Mouse (Mus musculus): ENCODE results near the gene Lhx3. TPM values are rescaled to one million over a fixed set of nuclear protein-coding genes. Genes with fewer than 3 reads are reported as not detected.

Lhx3 gene
- total RNA-seq, 2 experiments from 2014 or later: not detected

DNA sequence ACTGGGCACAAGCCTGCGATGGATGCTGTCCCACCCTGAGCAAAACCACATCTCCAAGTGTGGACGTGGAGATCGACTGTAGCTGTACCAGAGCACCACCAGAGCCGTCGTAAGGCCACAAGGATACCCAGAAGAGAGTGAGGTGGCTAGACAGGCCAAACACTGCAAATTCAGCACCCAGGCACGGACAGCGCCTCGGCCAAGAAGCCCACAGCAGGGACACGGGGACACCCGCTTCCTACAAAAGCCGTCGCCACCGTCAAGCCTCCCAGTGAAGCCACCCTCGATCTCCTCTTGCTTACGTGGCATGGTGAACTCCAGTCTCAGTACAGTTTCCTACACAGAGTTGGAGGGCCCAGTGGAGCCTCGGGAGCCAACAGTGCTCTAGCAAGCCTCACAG, 3.0 kb downstream of the Lhx3 start:
- peak; percentile 28; the same call in 1 of the 2 replicates for ATAC-seq (replicated peaks; ENCODE audit: poor library complexity, severe bottlenecking)

GRCm38 (mm10) chr2:26202849-26203475, 5.1 kb downstream of the Lhx3 start:
- ATAC-seq (replicated peaks; ENCODE audit: poor library complexity, severe bottlenecking): no peak

DNA sequence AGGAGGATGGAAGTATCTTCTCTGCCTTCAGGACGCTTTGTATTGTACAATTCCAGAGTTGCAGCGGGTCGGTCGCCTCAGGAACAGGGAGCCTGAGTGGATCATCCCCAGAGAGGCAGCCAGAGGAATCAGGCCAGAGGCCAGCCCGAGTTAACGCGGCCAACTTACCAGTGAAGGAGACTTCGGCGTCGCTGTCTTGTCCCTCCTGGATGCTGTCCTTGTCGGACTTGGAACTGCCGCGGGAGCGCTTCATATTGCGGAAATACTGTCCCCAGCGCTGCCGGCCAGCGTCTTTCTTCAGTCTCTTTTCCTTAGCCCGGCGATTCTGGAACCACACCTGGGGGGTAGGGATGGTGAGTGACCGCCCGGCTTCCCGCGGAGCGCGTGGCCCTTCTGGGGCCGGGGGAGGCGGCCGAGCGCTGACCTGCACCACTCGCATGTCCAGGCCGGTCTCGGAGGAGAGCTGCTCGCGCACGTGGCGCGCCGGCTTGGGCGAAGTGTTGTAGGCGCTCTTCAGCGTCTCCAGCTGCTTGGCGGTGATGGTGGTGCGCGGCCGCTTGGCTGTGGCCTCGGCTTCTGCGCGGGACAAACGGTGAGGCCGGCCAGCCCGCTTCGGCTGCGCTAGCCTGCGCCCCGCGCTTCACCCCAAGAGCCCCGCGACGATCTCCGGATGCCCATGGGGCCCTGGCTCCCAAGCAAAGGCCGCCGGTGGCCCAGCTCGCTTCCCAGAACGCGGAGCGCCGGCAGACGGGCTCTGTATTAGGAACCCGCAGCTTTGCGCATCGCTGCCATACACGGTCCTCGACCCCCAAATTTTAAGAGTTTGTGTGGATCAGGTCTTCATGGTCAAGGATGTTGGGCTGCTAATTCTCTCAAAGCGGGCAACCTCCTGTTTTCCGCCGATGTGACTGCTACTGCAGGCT, 5.9 kb downstream of the Lhx3 start:
- ATAC-seq (replicated peaks; ENCODE audit: poor library complexity, severe bottlenecking): no peak

DNA sequence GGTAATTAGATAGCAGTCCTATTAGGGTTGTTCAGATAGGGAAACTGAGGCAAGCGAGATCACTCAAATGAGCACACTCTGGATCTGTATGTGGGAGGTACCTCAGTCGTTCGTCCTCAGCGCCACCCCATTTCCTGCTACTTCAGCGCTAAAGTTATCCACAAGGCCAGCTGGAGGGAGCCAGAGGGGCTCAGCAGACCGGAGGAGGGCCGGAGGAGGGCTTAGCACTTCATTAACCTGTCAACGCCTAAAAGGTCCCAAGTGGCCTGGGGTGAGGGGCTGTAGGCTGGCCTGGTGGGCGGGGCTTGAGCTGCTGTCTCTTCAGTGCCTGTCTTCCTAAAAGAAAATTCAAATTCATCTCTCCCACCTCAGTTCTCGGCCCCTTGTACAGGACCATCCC, 9.6 kb downstream of the Lhx3 start:
- no peak for ATAC-seq (replicated peaks; ENCODE audit: poor library complexity, severe bottlenecking)

- ATAC-seq (replicated peaks; ENCODE audit: poor library complexity, severe bottlenecking): no peak; the same call in 1 of the 2 replicates
Observed at GRCm38 (mm10) chr2:26194552-26195339, 13.3 kb downstream of the Lhx3 start.

DNA sequence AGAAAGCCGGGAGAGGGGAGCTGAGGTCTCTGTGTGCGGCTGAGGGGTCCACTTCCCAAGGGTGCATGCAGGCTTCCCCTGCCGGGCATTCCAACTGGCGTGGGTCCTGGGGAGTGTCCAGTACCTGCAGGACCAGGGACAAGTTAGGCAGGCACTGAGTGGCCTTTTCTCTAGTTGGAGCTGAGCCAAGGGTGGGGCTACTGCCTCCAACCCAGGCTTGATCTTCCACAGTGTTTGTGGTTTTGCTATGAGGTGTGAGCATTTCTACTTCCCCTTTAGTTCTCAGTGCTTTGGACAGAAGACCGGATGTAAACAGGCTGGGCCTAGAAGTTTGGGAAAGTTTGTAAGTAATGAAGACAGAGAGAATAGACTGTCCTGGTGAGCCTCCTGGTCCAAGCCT, 19.6 kb downstream of the Lhx3 start:
- peak; percentile 93 for ATAC-seq (replicated peaks; ENCODE audit: poor library complexity, severe bottlenecking)

DNA sequence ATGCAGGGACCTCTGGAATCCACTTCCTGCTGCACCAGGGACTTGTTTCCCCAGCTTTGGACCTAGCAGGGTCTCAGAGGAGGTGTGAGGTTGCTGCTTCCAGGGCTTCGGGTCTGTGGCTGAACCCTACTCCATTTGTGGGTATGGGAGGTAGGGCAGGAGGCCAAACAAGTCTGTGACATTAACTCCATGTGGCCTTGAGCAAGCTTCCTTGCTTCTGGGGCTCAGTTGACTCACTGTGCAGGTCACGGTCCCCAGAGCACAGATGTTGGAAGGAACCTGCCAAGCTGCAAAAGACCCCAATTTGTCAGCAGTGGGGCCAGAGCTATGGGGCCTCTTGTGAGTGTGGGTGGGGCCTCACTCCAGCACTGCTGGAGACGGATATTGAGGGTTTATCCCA, 23.7 kb downstream of the Lhx3 start:
- no peak for ATAC-seq (replicated peaks; ENCODE audit: poor library complexity, severe bottlenecking)

- peak; percentile 68 for ATAC-seq (replicated peaks; ENCODE audit: poor library complexity, severe bottlenecking)
Observed at GRCm38 (mm10) chr2:26182646-26183045, 25.4 kb downstream of the Lhx3 start.

DNA sequence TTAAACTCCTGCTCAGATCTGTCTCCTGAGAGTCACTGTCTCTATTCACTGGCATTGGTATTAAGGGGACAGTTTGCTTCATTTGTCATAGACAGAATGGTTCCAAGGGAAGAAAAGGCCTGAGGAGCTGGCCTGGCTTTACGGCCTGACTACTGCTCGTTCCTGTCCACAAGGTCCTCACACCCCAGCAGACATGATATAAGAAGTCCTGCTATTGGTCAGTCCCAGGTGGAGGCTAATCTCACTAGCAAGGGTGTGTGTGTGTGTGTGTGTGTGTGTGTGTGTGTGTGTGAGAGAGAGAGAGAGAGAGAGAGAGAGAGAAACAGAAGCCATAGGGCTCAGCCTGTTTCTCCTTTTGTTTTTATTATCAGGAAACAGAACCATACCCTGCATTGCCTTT, 30.9 kb downstream of the Lhx3 start:
- ATAC-seq (replicated peaks; ENCODE audit: poor library complexity, severe bottlenecking): no peak

GRCm38 (mm10) chr2:26176731-26177130, 31.4 kb downstream of the Lhx3 start:
- no peak for ATAC-seq (replicated peaks; ENCODE audit: poor library complexity, severe bottlenecking)

DNA sequence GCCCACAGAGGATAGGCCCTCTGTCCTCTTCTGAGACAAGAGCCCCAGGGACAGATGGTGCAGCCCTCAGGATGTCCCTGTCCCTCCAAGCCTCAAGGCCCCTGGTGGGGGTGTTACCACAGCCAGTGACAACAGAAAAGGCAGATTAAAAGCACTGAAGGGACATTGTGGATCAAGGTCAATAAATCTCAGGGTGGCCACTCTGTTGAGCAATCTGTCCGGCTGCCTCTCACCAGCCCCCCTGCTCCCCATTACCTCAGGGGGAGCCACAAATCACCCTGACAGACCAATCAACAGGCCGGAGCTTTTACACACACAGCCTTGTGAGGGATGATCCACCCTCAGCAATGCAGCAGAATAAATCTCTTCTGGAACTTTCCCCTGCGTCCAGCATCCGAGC, 32.9 kb downstream of the Lhx3 start:
- no peak for ATAC-seq (replicated peaks; ENCODE audit: poor library complexity, severe bottlenecking)

DNA sequence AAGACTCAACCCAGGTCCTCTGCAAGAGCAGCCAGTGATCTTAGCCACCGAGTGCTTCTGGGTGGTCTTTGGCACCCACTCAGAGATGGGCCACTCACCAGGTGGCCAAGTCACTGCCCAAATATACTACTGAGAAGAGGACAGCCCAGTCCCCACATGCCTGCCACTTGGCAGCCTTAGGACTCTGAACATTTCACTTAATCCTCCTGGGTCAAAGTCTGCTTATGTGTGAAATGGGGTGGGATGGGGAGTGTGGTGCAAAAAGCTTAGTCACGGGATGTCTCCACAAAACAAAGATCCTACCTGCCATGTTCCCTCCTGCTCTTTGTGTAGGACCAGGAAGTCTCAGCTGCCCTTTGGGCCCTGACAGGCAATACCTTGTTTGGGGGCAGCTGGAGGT, 35.9 kb downstream of the Lhx3 start:
- no peak for ATAC-seq (replicated peaks; ENCODE audit: poor library complexity, severe bottlenecking)

- ATAC-seq (replicated peaks; ENCODE audit: poor library complexity, severe bottlenecking): no peak
Observed at GRCm38 (mm10) chr2:26170376-26170775, 37.7 kb downstream of the Lhx3 start.

DNA sequence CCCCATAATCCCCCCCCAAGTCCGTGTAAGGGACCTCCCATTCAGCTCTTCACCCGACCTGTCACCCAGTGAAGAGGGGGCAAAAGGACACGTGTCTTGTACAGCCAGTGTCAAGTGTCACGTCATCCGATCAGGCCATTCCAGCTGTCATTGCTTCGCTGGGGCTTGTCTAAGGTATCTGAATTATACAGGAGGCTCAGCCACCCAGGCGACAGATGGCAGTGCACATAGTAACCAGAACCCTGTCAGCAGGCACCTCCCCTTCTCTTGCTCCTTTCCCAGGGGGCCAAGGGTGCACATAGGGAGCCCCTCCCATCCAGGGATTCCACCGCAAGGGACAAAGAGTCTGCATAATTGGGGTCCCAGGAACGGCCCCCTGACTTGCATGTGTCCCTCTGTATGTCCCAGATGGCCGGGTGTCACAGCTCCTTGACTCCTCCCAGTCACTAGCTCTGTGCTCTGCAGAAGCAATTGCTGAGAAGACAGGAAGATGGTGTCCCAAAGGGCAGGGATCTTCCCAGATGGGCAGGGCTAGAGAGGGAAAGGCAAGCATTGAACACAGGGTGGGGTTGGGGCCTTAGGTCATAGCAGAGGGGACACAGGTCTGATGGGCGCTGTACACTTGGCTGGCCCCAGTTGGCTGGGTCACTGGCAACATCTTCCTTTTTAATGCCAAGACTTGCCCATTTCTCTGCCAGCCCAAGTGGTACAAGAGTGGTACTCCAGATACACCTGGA, 39.1 kb downstream of the Lhx3 start:
- ATAC-seq (replicated peaks; ENCODE audit: poor library complexity, severe bottlenecking): no peak

- ATAC-seq (replicated peaks; ENCODE audit: poor library complexity, severe bottlenecking): no peak
Observed at GRCm38 (mm10) chr2:26166890-26167289, 41.2 kb downstream of the Lhx3 start.

DNA sequence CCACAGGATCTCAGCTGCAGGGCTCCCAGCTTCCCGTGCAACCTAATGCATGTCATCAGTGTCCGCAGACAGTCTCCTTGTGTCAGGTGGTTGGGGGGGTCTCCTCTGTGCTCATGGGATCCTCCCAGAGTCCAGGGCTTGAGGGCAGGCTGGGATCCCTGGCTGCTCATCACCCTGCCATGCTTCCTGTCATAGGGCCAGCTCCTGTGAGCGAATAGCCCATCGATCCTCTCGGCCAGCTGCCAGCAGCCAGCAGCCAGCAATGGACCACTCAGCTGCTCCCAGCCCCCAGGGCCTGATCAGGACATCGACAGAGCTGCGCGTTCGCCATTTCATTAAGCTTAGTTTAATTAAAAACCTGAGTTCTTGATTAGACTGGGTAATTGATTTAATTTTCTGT, 50.0 kb downstream of the Lhx3 start:
- no peak for ATAC-seq (replicated peaks; ENCODE audit: poor library complexity, severe bottlenecking)

DNA sequence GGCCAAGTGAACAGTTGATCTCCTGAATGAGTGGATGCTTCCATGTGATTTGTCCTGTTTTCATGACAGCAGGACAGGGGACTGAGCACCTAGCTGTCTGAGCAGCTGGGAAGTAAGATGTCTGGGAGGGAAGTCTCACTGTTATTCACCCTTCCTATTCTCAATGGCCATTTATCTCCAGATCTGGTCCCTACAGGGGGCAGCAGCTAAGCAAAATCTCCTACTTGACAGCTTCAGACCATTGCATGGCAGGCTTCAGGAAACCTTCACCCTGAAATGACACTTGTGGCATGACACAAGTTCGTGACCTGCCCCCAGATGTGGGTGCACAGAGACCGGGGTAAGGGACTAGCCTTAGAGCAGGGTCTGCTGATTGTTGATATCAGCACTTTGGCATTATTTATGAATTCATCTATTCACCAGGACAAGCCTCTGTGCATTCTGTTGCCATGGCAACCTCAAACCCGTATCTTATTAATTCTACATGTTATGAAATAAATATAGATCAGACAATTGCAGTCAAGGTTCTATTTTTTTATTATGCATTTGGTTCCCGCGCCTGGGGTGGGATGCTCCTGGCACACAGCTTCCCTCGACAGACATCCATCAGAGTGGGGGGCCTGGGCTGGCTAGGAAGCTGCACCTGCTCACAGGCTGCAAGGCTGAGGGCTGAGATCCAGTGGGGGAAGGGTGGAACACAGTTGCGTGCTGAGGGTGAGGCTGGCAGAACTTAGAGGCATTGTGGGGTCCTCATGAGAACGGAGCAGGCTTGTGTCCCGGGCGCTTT, 51.7 kb downstream of the Lhx3 start:
- no peak for ATAC-seq (replicated peaks; ENCODE audit: poor library complexity, severe bottlenecking)

DNA sequence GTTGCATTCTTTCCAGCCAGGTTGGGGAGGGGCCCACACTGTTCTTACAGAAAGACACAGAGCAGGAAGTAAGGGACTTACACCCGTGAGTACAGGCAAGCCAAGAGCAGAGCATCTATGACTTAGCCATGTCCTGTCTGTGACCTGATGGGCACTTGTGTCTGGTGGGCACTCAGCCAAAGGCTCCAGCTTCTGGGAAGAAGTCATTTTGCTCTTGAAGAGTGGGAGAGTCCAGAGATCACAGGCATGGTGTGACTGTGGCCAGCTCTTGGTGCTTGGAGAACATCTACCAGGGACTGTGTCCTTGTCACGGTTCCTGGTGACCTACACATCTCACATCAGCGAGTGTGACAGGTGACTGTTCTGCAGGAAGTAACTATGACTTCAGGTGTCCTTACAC, 52.4 kb downstream of the Lhx3 start:
- no peak for ATAC-seq (replicated peaks; ENCODE audit: poor library complexity, severe bottlenecking)

GRCm38 (mm10) chr2:26154586-26154985, 53.5 kb downstream of the Lhx3 start:
- no peak for ATAC-seq (replicated peaks; ENCODE audit: poor library complexity, severe bottlenecking)

Measured in granulocyte monocyte progenitor cell, adult 5-6 weeks (primary cell).